Mouse (Mus musculus): ENCODE results near the gene Nyx.

DNA sequence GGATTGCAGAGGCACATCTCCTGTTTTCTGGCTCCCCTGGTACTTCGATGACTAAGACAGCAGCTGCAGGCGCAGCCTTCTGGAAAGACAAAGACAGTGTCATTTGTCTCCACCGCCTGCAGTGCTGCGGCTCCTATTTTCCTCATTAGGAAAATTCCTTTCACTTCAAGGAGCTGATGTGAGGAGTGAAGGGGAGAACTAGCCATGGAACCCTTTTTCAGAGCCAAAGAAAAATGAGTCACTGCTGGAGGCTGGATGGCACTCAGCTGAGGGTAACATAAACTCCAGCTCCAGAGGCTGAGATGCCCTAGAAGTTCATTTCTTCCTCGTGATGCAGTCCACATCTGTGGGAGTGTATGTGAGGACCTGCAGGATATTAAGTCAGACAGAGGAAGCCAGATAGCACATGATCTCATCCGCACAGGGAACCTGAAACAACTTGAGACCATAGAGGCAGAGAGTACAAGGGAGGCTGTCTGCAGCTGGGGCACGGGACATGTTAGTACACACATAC lies 37.0 kb downstream of the Nyx start:
- TF ChIP-seq CTCF (IDR thresholded peaks at IDR 0.05; ENCODE audit: low read depth, low read length) (no peak), POLR2A (IDR thresholded peaks at IDR 0.05; ENCODE audit: borderline replicate concordance, low read depth, low read length) (no peak)

Data from bone marrow macrophage, adult 2 months (primary cell).